20 mouse cellular contexts compared by ENCODE assay signal in the genomic region with DNA sequence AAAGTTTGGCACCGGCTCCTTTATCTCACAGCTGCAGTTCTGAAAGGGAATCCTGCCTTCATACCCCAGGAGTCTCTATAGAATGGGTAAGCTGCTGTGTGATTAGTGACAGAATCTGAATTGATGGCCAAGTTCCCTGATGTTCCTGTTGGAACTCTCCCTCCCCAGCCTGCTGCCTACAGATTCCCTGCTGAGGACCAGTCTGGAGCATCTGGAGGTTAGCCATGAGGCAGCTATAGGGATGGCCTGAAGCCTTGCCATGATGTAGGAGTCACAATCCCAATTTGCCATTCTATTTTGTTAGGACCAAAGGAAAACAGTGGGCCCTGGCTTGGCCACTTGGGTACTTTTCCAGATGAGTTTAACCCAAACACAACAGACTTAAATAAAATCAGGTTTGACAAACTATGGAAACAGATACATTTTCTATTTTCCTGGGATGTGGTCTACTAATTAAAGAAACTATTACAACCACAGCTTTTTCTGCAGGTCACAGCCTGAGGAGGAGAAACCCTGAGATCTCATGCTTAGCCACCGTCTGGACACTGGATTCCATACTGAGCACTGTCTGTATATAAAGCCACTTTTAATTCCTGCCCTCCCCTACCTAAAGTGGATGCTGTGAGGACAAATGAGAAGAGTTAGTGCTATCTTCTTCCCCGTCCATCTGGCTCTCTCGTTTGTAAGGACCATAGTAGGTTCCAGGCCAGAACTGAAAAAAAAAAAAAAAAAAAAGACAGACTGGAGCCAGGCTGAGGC.
A peak's percentile ranks its signal among the peaks of the same experiment; 100 is the strongest.
DNase-seq lines count a peak whose midpoint lies in the region; ATAC-seq and TF ChIP-seq lines count a peak whose summit lies in the region.
"Had no signal": no experiment of that assay in that cellular context is flagged by ENCODE, and none has a peak within 500 bp of the region (broad histone marks: within the 10 kb centered on the region; RNA-seq: fewer than 3 reads in every experiment).

No protein-coding gene starts in this region.

- H3K27ac ChIP-seq in hindbrain, embryonic 14.5 days = no peak overlapping the region
- no peak overlapping the region for H3K27ac ChIP-seq in hindbrain, embryonic 11.5 days (ENCODE audit: low read depth, low read length)
- no peak overlapping the region for H3K27ac ChIP-seq in gastrocnemius, adult 2 months
- H3K27ac ChIP-seq: kidney, postnatal 0 days; limb, embryonic 12.5 days; liver, embryonic 14.5 days had no signal

- TF ChIP-seq CTCF in gastrocnemius, adult 2 months (IDR thresholded peaks at IDR 0.05) = no peak

- intact Hi-C loops in gastrocnemius, adult 2 months (cut with DNase I) = no loop called here

- H3K4me1 ChIP-seq in hindbrain, embryonic 14.5 days (replicated peaks; ENCODE audit: control insufficient read depth, insufficient read depth, low read length) = peaks cover 4% of the 10 kb centered on the region; the same call in 1 of the 2 replicates
- H3K4me1 ChIP-seq in hindbrain, embryonic 11.5 days (replicated peaks; ENCODE audit: control insufficient read depth, insufficient read depth, low read length) = no peaks in the 10 kb centered on the region
- H3K4me1 ChIP-seq: heart, embryonic 12.5 days; limb, embryonic 12.5 days had no signal

- peak; percentile 65; the same call in 1 of the 2 replicates for ATAC-seq in hindbrain, embryonic 14.5 days (ENCODE audit: low FRiP score)
- ATAC-seq in hindbrain, embryonic 11.5 days (ENCODE audit: low FRiP score) = no peak
- ATAC-seq: intestine, embryonic 16.5 days had no signal

- H3K9me3 ChIP-seq in hindbrain, embryonic 14.5 days (ENCODE audit: control insufficient read depth, low read length) = no peaks in the 10 kb centered on the region
- no peaks in the 10 kb centered on the region for H3K9me3 ChIP-seq in hindbrain, embryonic 11.5 days (ENCODE audit: control insufficient read depth, low read length)
- H3K9me3 ChIP-seq: heart, embryonic 12.5 days; limb, embryonic 12.5 days had no signal

- H3K27me3 ChIP-seq in hindbrain, embryonic 14.5 days (ENCODE audit: control insufficient read depth, insufficient read depth, low read length) = no peaks in the 10 kb centered on the region
- H3K27me3 ChIP-seq in hindbrain, embryonic 11.5 days (ENCODE audit: control insufficient read depth, insufficient read depth, low read length) = no peaks in the 10 kb centered on the region
- H3K27me3 ChIP-seq: heart, embryonic 12.5 days; limb, embryonic 12.5 days; megakaryocyte, embryonic 14.5 days had no signal

- no peak overlapping the region for H3K4me3 ChIP-seq in hindbrain, embryonic 14.5 days (replicated peaks; ENCODE audit: low read length)
- no peak overlapping the region for H3K4me3 ChIP-seq in hindbrain, embryonic 11.5 days (ENCODE audit: low read depth, low read length)
- no peak overlapping the region for H3K4me3 ChIP-seq in gastrocnemius, adult 2 months
- H3K4me3 ChIP-seq: heart, embryonic 12.5 days; limb, embryonic 12.5 days; megakaryocyte, embryonic 14.5 days; myocyte had no signal

- 51% methylated on average over 4 of the region's 4 CpGs for WGBS in hindbrain, embryonic 14.5 days
- WGBS in hindbrain, embryonic 11.5 days = 48% methylated on average over 4 of the region's 4 CpGs

- no peaks in the 10 kb centered on the region for H3K36me3 ChIP-seq in hindbrain, embryonic 14.5 days (replicated peaks; ENCODE audit: control insufficient read depth, insufficient read depth)
- no peaks in the 10 kb centered on the region for H3K36me3 ChIP-seq in hindbrain, embryonic 11.5 days (ENCODE audit: control insufficient read depth, insufficient read depth, low read length)
- H3K36me3 ChIP-seq: heart, embryonic 12.5 days; limb, embryonic 12.5 days had no signal

- no peak overlapping the region for H3K9ac ChIP-seq in hindbrain, embryonic 14.5 days
- no peak overlapping the region for H3K9ac ChIP-seq in hindbrain, embryonic 11.5 days (ENCODE audit: low read depth, low read length)
- H3K9ac ChIP-seq: heart, embryonic 12.5 days; limb, embryonic 12.5 days; liver, embryonic 14.5 days had no signal

- no peak overlapping the region for H3K4me2 ChIP-seq in hindbrain, embryonic 14.5 days (replicated peaks)
- no peak overlapping the region for H3K4me2 ChIP-seq in hindbrain, embryonic 11.5 days (replicated peaks; ENCODE audit: low read depth, low read length)
- H3K4me2 ChIP-seq: heart, embryonic 12.5 days; limb, embryonic 12.5 days had no signal

- DNase-seq in hindbrain, embryonic 14.5 days (ENCODE audit: low spot score) = no peak
- DNase-seq in hindbrain, embryonic 11.5 days (ENCODE audit: low spot score) = no peak
- peak; percentile 15 for DNase-seq in adipocyte (ENCODE audit: low spot score)
- peak; percentile 87 for DNase-seq in cerebellum, adult 11-12 months
- DNase-seq in cerebellum, postnatal 25 days = peak; percentile 83 to 88
- no peak for DNase-seq in layer of hippocampus, postnatal 14 days (ENCODE audit: low spot score in 2 of 2)
- DNase-seq in gastrocnemius, adult 2 months = no peak
- DNase-seq: adrenal gland, postnatal 10 days; heart, postnatal 36 days; lung, postnatal 10 days; retina, postnatal 1 day; right cerebral cortex, postnatal 4 days; thymus, postnatal 4 days had no signal

Comparison
In these comparisons a context has a peak if more than half of its experiments do, and no peak if none do; other contexts are left out.
1. DNase-seq: peak in adipocyte (single experiment), cerebellum, adult 11-12 months (single experiment) and cerebellum, postnatal 25 days (2 of 2); none in hindbrain, embryonic 14.5 days (single experiment), hindbrain, embryonic 11.5 days (single experiment), layer of hippocampus, postnatal 14 days (0 of 2) and gastrocnemius, adult 2 months (single experiment).